Mouse (Mus musculus) heart, adult 2 months (tissue): Measurements from ENCODE around the gene Ldlrad2. TPM values are rescaled to one million over a fixed set of nuclear protein-coding genes. Genes with fewer than 3 reads are reported as not detected.

ENCODE experiments used
- DNase-seq, 2 experiments: peaks; one replicate each; pipeline ENCODE4 v3.0.0; 2021
- H3K27ac ChIP-seq: fragments of 200-600 bp; 2 replicates; pipeline ENCODE4 v1.8.1; 2022
- H3K27me3 ChIP-seq: fragments of 200-500 bp; 2 replicates; pipeline ENCODE4 v1.6.1; 2012; ENCODE audit warnings: mild to moderate bottlenecking, low read length, inconsistent platforms, mixed read lengths; ENCODE audit not compliant: control insufficient read depth, insufficient read depth
- H3K36me3 ChIP-seq: fragments of 200-500 bp; 2 replicates; pipeline ENCODE4 v1.6.1; 2012; ENCODE audit warnings: low read length, inconsistent platforms; ENCODE audit not compliant: control insufficient read depth, insufficient read depth
- H3K4me1 ChIP-seq: fragments of 200-500 bp; 2 replicates; pipeline ENCODE4 v1.6.1; 2011; ENCODE audit warnings: low read length; ENCODE audit not compliant: control insufficient read depth, insufficient read depth
- H3K4me3 ChIP-seq: fragments of 200-600 bp; 2 replicates; pipeline ENCODE4 v1.8.1; 2022
- H3K79me2 ChIP-seq: fragments of 200-500 bp; replicated peaks from 2 replicates; pipeline ENCODE4 v1.6.1; 2012; ENCODE audit warnings: mild to moderate bottlenecking, inconsistent platforms, low read length, moderate library complexity, mixed read lengths; ENCODE audit not compliant: control insufficient read depth, insufficient read depth
- H3K9ac ChIP-seq: fragments of 200-500 bp; 2 replicates; pipeline ENCODE4 v1.6.1; 2012; ENCODE audit warnings: low read depth, mild to moderate bottlenecking, control low read depth, inconsistent platforms, low read length, mixed read lengths
- CTCF ChIP-seq: fragments of 200-600 bp; IDR thresholded peaks from 2 replicates; pipeline ENCODE4 v1.8.1; 2022; ENCODE audit warnings: antibody characterized with exemption, mild to moderate bottlenecking, moderate library complexity
- EP300 ChIP-seq: fragments of 200-500 bp; IDR thresholded peaks from 2 replicates; pipeline ENCODE4 v1.6.1; 2011; ENCODE audit warnings: low read depth, low read length, control low read depth; ENCODE audit not compliant: insufficient read depth
- POLR2A ChIP-seq: fragments of 200-500 bp; IDR thresholded peaks from 2 replicates; pipeline ENCODE4 v1.6.1; 2011; ENCODE audit warnings: mild to moderate bottlenecking, low read depth, low read length, control low read depth; ENCODE audit not compliant: insufficient read depth
- WGBS: fragments of 180-500 bp; shearing (Covaris S2); methylation state at CpG from one replicate; pipeline ENCODE4 v1.1.7; 2018; 5-methylcytosine and 5-hydroxymethylcytosine counted together
- intact Hi-C: fragments of 180-260 bp; cut with DNase I; formaldehyde crosslinking; loops from one replicate; pipeline ENCODE4 v1.15.1; 2025
- microRNA-seq, 2 experiments: library from miRNA; unstranded; fragments of <30 nt; microRNA quantifications; one replicate each; pipeline ENCODE4 v1.2.0; 2021
- polyA plus RNA-seq: library from polyadenylated mRNA; depleted of rRNA; stranded (reverse); fragments of >200 nt; gene quantifications from 2 replicates; pipeline ENCODE4 v1.2.3, GENCODE M21; 2012; rRNA removed
- total RNA-seq, 2 experiments: library from RNA; stranded (reverse); gene quantifications; 2 replicates each; pipeline ENCODE4 v1.2.3; 2021

Ldlrad2 gene
- total and polyA plus RNA-seq, 3 experiments = not detected

GRCm38 (mm10) chr4:137545568-137545967, 28.8 kb downstream of the Ldlrad2 start:
- 98% methylated on average over 9 of the region's 9 CpGs for WGBS

DNA sequence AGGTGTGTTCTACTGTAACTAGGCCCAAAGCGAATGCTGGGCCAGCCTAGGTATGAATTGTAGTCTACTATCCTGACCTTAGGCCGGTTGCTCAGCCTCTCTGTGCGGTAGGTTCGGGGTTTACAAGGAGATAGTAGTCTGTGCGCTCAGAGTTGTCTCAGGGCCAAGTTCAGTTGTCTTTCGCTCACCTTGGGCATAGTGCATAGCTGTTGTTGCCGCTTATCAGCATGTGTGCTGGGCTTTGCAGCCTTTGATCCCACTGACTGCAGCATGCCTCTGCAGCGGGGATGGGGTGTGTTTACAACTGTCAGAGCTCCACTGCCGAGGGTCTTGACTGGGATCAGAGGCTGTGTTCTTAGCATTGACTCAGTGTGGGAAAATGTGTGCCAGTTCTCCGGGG, 31.4 kb downstream of the Ldlrad2 start:
- no peaks in the 10 kb centered on the region; the same call in 1 of the 2 replicates for H3K79me2 ChIP-seq
- H3K27ac ChIP-seq = no peak overlapping the region
- no peak overlapping the region for H3K9ac ChIP-seq
- no peaks in the 10 kb centered on the region for H3K4me1 ChIP-seq
- TF ChIP-seq EP300 (no peak), CTCF (no peak), POLR2A (no peak)
- 70% methylated on average over 10 of the region's 10 CpGs for WGBS
- H3K4me3 ChIP-seq = no peak overlapping the region
- intact Hi-C loops = no loop called here
- H3K36me3 ChIP-seq = no peaks in the 10 kb centered on the region; the same call in 1 of the 2 replicates
- DNase-seq = no peak
- no peaks in the 10 kb centered on the region for H3K27me3 ChIP-seq

More at GRCm38 (mm10) chr4:137545568-137545967, 28.8 kb downstream of the Ldlrad2 start:
- H3K27me3 ChIP-seq = no peaks in the 10 kb centered on the region
- H3K9ac ChIP-seq = no peak overlapping the region
- H3K79me2 ChIP-seq = no peaks in the 10 kb centered on the region; the same call in 1 of the 2 replicates
- no peak overlapping the region for H3K4me3 ChIP-seq
- no peak overlapping the region for H3K27ac ChIP-seq
- no peaks in the 10 kb centered on the region; the same call in 1 of the 2 replicates for H3K36me3 ChIP-seq
- TF ChIP-seq CTCF = no peak
- TF ChIP-seq EP300 = no peak
- intact Hi-C loops = no loop called here
- no peak for DNase-seq
- no peaks in the 10 kb centered on the region for H3K4me1 ChIP-seq

DNA sequence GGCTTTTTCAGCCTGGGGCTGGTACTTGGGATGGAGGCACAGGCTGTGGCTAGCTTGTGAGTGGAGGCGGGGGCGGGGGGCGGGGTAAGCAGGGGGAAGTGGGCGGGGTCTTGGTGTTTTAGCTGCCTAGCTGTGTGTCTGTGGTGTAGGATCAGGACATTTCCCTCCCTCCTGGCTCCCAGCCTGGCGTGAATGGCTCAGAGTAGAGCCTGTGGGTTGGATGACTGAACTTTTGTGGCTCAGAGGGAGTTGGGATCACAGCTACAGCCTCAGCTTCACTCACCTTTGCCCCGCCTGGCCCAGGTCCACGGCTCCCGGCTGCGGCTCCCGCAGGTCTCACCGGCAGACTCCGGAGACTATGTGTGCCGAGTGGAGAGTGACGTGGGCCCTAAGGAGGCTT, 34.0 kb downstream of the Ldlrad2 start:
- no peaks in the 10 kb centered on the region; the same call in 1 of the 2 replicates for H3K36me3 ChIP-seq
- intact Hi-C loops = no loop called here
- WGBS = 52% methylated on average over 14 of the region's 14 CpGs
- H3K27me3 ChIP-seq = no peaks in the 10 kb centered on the region
- no peak overlapping the region for H3K4me3 ChIP-seq
- H3K27ac ChIP-seq = no peak overlapping the region
- no peak overlapping the region for H3K9ac ChIP-seq
- H3K79me2 ChIP-seq = no peaks in the 10 kb centered on the region; the same call in 1 of the 2 replicates
- TF ChIP-seq CTCF = no peak
- TF ChIP-seq EP300 = no peak
- DNase-seq = peak in 1 of 2 experiments; percentile 50
- no peaks in the 10 kb centered on the region for H3K4me1 ChIP-seq

DNA sequence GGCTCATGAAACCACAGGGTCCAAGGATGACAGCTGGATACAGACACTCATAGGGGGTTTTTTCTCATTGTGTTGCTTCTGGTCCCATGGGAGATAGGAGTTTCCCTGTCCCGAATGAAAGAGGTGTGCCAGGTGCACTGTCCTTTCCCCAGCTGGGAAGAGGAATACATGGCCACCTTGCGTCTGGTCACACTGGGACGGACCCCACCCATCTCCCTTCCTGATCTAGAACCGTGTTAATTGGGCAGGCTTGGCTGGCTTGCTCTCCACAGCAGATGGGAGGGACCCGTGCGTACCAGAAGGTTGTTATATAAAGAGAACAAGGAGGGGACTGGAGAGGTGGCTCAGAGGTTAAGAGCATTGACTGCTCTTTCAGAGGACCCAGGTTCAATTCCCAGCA, 46.5 kb downstream of the Ldlrad2 start:
- Histone ChIP-seq H3K4me1 (peaks cover 7% of the 10 kb centered on the region), H3K27ac (peak overlapping the region; percentile 49), H3K4me3 (no peak overlapping the region), H3K9ac (no peak overlapping the region), H3K36me3 (peaks cover 2% of the 10 kb centered on the region), H3K27me3 (no peaks in the 10 kb centered on the region), H3K79me2 (no peaks in the 10 kb centered on the region)
- 0 out of 2 replicates have a peak, but pooled peaks have one; percentile 63 for TF ChIP-seq EP300
- TF ChIP-seq CTCF = no peak
- WGBS = 44% methylated on average over 6 of the region's 6 CpGs
- intact Hi-C loops = no loop called here
- DNase-seq = peak in 1 of 2 experiments; percentile 41

- 39% methylated on average over 4 of the region's 4 CpGs for WGBS
- H3K79me2 ChIP-seq = no peaks in the 10 kb centered on the region
- no peak overlapping the region for H3K4me3 ChIP-seq
- H3K27me3 ChIP-seq = no peaks in the 10 kb centered on the region
- peak overlapping the region; percentile 49 for H3K27ac ChIP-seq
- DNase-seq = peak in 1 of 2 experiments; percentile 38
- no peak for TF ChIP-seq CTCF
- TF ChIP-seq EP300 = no peak
- no peak for TF ChIP-seq POLR2A
- peaks cover 2% of the 10 kb centered on the region for H3K36me3 ChIP-seq
- H3K4me1 ChIP-seq = peaks cover 7% of the 10 kb centered on the region
- intact Hi-C loops = no loop called here
- no peak overlapping the region for H3K9ac ChIP-seq
These were observed 47.0 kb downstream of the Ldlrad2 start for GRCm38 (mm10) chr4:137527368-137527767.

- Histone ChIP-seq H3K4me1 (peaks cover 7% of the 10 kb centered on the region), H3K27me3 (no peaks in the 10 kb centered on the region), H3K36me3 (peaks cover 2% of the 10 kb centered on the region), H3K79me2 (no peaks in the 10 kb centered on the region), H3K27ac (no peak overlapping the region), H3K4me3 (no peak overlapping the region), H3K9ac (no peak overlapping the region)
- no peak for DNase-seq
- intact Hi-C loops = loop anchor here (2.0 kb wide), 1 partner anchor 23 kb away; no protein-coding TSS in a partner anchor
- 98% methylated on average over 1 of the region's 1 CpGs for WGBS
- TF ChIP-seq CTCF (no peak), POLR2A (no peak), EP300 (no peak)
These were observed 48.9 kb downstream of the Ldlrad2 start for GRCm38 (mm10) chr4:137525426-137525825.

Small RNA genes within 50 kb of the gene (microRNA-seq; reads per million reads assigned to microRNA genes)
- gene Mir7018 = 0 to 1.7 reads per million in 2 experiments

Other genes starting within 250 kb of the Ldlrad2 start
- gene Cdc42, start 216.8 kb downstream of the Ldlrad2 start, total RNA-seq = 100 to 1,000 TPM; 136 to 137 TPM
- gene Cdc42, start 216.8 kb downstream of the Ldlrad2 start, polyA plus RNA-seq = 68.4 and 141 TPM in 2 replicates
- not detected for gene Cela3a, start 164.8 kb downstream of the Ldlrad2 start, total RNA-seq
- not detected in 2 replicates for gene Cela3a, start 164.8 kb downstream of the Ldlrad2 start, polyA plus RNA-seq
- not detected for gene Cela3b, start 144.0 kb downstream of the Ldlrad2 start, total RNA-seq
- gene Cela3b, start 144.0 kb downstream of the Ldlrad2 start, polyA plus RNA-seq = 0.32 TPM in 1 of 2 replicates, not detected in the other
- gene 1700013G24Rik, start 121.3 kb downstream of the Ldlrad2 start, total RNA-seq = not detected
- gene 1700013G24Rik, start 121.3 kb downstream of the Ldlrad2 start, polyA plus RNA-seq = 0.38 and 0.57 TPM in 2 replicates
- gene Hspg2, start 105.8 kb downstream of the Ldlrad2 start, total RNA-seq = 100 to 1,000 TPM; 174 to 190 TPM
- gene Hspg2, start 105.8 kb downstream of the Ldlrad2 start, polyA plus RNA-seq = 86.7 and 114 TPM in 2 replicates
- 10 to 100 TPM; 30.0 to 37.6 TPM for gene Usp48, start 19.2 kb upstream of the Ldlrad2 start, total RNA-seq
- gene Usp48, start 19.2 kb upstream of the Ldlrad2 start, polyA plus RNA-seq = 29.7 and 49.1 TPM in 2 replicates
- 10 to 100 TPM; 14.7 to 15.6 TPM for gene Rap1gap, start 90.2 kb upstream of the Ldlrad2 start, total RNA-seq
- gene Rap1gap, start 90.2 kb upstream of the Ldlrad2 start, polyA plus RNA-seq = 33.6 and 35.9 TPM in 2 replicates
- 10 to 100 TPM; 55.6 to 64.8 TPM for gene Alpl, start 221.8 kb upstream of the Ldlrad2 start, total RNA-seq
- gene Alpl, start 221.8 kb upstream of the Ldlrad2 start, polyA plus RNA-seq = 33.2 and 47.8 TPM in 2 replicates